Mouse (Mus musculus) megakaryocyte, embryonic 14.5 days (primary cell): ENCODE results near the gene Med18. TPM values are rescaled to one million over a fixed set of nuclear protein-coding genes. Genes with fewer than 3 reads are reported as not detected.
A peak's percentile ranks its signal among the peaks of the same experiment; 100 is the strongest.
"Not testable (repeated sequence)": the region's sequence is repeated elsewhere in the genome, so short reads cannot be mapped to it uniquely, and the experiment has no call there.

Source experiments
- H3K27me3 ChIP-seq: replicated peaks from 2 replicates; pipeline ENCODE3; 2012; ENCODE audit warnings: inconsistent platforms
- H3K36me3 ChIP-seq: replicated peaks from 2 replicates; pipeline ENCODE3; 2012; ENCODE audit warnings: low read length, inconsistent platforms, mixed read lengths
- H3K4me1 ChIP-seq: 2 replicates; pipeline ENCODE4 v1.6.1; 2012; ENCODE audit warnings: inconsistent platforms
- H3K4me3 ChIP-seq: replicated peaks from 2 replicates; pipeline ENCODE3; 2012; ENCODE audit warnings: moderate library complexity, mild to moderate bottlenecking, inconsistent platforms
- H3K9me3 ChIP-seq: 2 replicates; pipeline ENCODE4 v1.6.1; 2012; ENCODE audit warnings: inconsistent platforms
- FLI1 ChIP-seq: IDR thresholded peaks from 2 replicates; pipeline ENCODE4 v1.6.1; 2012; ENCODE audit warnings: low read length, inconsistent platforms, mixed read lengths
- GATA1 ChIP-seq: IDR thresholded peaks from 3 replicates; pipeline ENCODE4 v1.6.1; 2012; ENCODE audit warnings: mixed read lengths, low read length, inconsistent platforms, borderline replicate concordance
- polyA plus RNA-seq: library from polyadenylated mRNA; stranded (reverse); fragments of >175 nt; gene quantifications from 2 replicates; pipeline ENCODE4 v1.2.3, GENCODE M21; 2012; ENCODE audit warnings: low replicate concordance; ENCODE audit not compliant: insufficient read depth

Gene Med18
- polyA plus RNA-seq, 1 experiment: 2.3 TPM

DNA sequence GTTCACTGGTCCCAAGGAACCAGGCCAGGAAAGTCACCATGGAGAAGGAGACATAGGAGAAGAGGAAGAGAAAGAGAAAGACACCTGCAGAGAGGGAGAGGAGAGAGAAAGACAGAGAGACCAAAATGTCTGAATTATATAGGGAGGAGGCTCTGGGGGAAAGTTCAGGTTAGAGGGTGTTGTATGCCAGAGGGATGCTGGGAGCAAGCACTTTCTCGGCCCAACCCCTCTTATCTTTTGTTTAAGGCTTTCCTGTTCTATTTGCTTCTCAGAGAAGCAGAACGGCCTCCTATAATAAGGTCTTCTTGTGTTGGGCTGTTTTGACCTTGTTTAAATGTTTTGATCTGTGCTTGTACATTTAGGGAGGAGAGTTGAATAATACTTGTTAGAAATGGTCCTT lies 37.7 kb downstream of the Med18 start:
- Histone ChIP-seq H3K36me3 (no peaks in the 10 kb centered on the region), H3K27me3 (no peaks in the 10 kb centered on the region), H3K4me1 (peaks cover 43% of the 10 kb centered on the region), H3K9me3 (no peaks in the 10 kb centered on the region), H3K4me3 (no peak overlapping the region)
- TF ChIP-seq FLI1: no peak
- no peak for TF ChIP-seq GATA1

DNA sequence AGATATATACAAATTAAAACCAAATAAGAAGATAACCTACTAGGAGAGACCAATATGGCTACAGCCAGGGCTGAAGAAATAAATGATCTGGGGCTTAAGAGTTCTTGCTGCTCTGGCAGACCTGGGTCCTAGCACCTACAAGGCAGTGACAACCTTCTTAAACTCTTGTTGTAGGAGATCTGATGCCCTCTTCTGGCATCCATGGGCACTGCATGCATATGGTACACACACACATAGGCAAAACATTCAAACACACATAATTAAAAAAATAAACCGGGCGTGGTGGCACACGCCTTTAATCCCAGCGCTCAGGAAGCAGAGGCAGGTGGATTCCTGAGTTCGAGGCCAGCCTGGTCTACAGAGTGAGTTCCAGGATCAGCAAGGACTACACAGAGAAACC lies 39.0 kb downstream of the Med18 start:
- no peak for TF ChIP-seq GATA1
- TF ChIP-seq FLI1: no peak
- H3K4me3 ChIP-seq: no peak overlapping the region
- H3K9me3 ChIP-seq: no peaks in the 10 kb centered on the region
- peaks cover 50% of the 10 kb centered on the region for H3K4me1 ChIP-seq
- H3K27me3 ChIP-seq: no peaks in the 10 kb centered on the region
- H3K36me3 ChIP-seq: no peaks in the 10 kb centered on the region

DNA sequence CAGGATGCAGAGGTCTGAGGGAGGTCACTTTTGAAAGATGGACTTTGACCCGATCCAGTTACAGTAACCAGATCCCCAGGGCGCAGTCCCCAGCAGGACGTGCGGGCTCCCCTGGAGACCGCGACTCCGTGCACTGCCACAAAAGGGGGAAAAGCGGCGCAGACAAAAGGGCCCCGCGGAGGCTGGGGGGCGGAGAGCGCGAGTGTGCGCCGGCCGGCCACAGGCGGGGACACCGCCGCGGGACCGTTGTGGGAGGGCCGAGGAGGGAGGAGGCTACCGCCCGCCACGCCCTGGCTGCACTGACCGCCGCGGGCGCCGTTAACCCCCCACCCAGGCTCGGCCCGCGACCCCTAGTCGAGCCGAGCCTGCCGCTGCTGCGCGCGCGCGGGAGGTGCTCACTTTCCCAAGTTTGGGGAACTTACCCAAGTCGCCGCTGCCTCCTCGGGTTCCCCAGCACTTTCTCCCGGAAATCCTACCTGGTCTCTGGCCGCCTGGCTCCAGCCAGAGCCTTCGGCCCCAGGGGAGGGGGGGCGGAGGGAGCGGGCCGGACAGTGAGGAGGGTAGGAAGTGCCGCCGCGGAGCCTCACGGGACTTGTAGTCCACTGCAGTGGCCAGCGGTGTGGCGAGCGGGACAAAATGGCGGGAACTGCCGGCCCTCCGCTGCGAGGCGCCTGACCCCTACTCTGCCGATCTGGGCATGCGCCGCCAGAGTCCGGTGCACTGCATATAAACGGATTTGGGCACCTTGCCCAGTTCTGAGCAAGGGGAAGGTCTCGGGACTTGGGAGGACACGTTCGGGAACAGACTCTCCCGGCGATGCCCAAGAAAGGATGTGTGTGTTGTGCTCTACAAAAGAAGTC lies 41.6 kb downstream of the Med18 start, which contains the start of gene Phactr4:
Gene Phactr4 (minus strand): TSS at position 567 of the 860 bp plus-strand sequence.
- TF ChIP-seq GATA1: no peak
- TF ChIP-seq FLI1: peak; percentile 34; the same call in 1 of the 2 replicates
- peaks cover 49% of the 10 kb centered on the region for H3K4me1 ChIP-seq
- peaks cover 4% of the 10 kb centered on the region for H3K36me3 ChIP-seq
- H3K9me3 ChIP-seq: no peaks in the 10 kb centered on the region
- peak within 1 kb of the TSS; percentile 96 for H3K4me3 ChIP-seq
- no peaks in the 10 kb centered on the region for H3K27me3 ChIP-seq

DNA sequence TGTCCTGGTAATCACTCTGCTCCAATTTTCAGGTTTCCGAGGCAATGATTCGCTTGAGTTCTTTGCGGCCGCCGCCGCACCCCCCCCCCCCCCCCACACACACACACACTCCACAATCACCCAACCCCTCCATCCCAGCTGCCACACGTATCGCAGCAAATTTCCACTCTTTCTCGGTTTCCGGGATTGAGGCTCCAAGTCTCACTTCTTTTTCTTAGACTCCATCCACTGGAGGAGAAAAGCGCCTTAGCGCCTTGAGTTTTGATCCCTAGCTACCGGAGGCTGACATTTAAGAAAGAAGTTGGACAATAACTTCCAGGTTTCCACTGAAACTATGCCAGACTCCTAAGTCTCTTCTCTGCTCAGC lies 42.2 kb downstream of the Med18 start:
- Histone ChIP-seq H3K36me3 (peaks cover 4% of the 10 kb centered on the region), H3K4me3 (peak overlapping the region; percentile 96), H3K4me1 (peaks cover 50% of the 10 kb centered on the region), H3K27me3 (no peaks in the 10 kb centered on the region), H3K9me3 (no peaks in the 10 kb centered on the region)
- TF ChIP-seq GATA1 (no peak), FLI1 (no peak)

DNA sequence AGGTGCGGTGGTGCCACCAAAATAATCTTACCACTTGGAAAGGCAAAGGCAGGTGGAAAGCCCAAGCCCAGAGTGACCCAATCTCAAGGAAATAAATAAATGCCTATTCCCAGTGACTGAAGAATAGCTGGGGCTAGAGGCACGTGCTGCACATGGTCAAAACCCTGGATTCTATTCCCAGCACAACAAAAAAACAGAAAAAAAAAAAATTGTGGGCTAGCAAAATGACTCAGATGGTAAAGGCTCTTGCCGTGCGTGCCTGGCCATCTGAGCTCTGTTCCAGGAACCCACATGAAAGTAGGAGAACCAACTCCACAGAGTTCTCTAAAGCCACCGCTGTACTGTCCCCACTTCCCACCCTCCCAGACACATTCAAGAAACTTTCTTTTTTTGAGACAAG lies 43.2 kb downstream of the Med18 start:
- peak overlapping the region; percentile 96 for H3K4me3 ChIP-seq

DNA sequence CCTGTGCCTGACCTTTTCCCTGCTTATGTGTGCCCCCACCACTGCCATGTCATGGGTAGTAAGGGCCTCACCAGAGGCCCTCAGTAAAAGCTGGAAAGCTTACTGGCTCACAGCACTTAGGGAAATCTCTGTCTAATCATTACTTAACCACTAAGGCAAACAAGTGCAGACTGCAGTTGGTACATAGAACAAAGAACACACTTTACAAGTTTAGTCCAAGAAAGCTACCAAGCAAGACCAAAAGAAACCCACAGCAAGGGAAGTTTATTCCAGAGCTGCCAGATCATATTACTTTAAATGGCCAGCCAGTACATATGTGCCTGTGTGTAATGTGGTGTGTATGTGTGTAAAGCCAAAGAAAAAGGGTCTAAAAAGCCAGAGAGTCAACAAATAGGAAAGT lies 47.8 kb downstream of the Med18 start:
- TF ChIP-seq GATA1 (no peak), FLI1 (no peak)
- peaks cover 50% of the 10 kb centered on the region for H3K4me1 ChIP-seq
- no peaks in the 10 kb centered on the region for H3K27me3 ChIP-seq
- no peaks in the 10 kb centered on the region for H3K9me3 ChIP-seq
- H3K4me3 ChIP-seq: no peak overlapping the region
- peaks cover 18% of the 10 kb centered on the region for H3K36me3 ChIP-seq

More for the DNA sequence above, 43.2 kb downstream of the Med18 start:
- no peaks in the 10 kb centered on the region for H3K27me3 ChIP-seq
- peaks cover 49% of the 10 kb centered on the region for H3K4me1 ChIP-seq
- no peak for TF ChIP-seq FLI1
- no peak for TF ChIP-seq GATA1
- H3K9me3 ChIP-seq: no peaks in the 10 kb centered on the region
- H3K36me3 ChIP-seq: peaks cover 4% of the 10 kb centered on the region

DNA sequence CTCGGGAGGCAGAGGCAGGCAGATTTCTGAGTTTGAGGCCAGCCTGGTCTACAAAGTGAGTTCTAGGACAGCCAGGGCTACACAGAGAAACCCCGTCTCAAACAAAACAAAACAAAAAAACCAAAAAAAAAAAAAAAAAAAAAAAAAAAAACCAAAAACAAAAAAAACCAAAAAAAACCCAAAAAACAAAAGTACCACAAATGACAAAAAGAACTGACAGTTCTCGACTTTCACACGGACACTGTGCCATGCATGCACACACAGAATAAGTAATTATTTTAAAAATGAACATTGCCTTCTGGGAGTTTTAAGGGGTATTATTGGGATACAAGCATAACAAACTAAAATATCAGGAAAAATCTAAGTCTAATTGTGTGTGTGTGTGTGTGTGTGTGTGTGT lies 50.5 kb downstream of the Med18 start:
- H3K9me3 ChIP-seq, H3K27me3 ChIP-seq, H3K4me3 ChIP-seq: not testable (repeated sequence)
- H3K4me1 ChIP-seq: peaks cover 52% of the 10 kb centered on the region
- H3K36me3 ChIP-seq: peaks cover 19% of the 10 kb centered on the region

DNA sequence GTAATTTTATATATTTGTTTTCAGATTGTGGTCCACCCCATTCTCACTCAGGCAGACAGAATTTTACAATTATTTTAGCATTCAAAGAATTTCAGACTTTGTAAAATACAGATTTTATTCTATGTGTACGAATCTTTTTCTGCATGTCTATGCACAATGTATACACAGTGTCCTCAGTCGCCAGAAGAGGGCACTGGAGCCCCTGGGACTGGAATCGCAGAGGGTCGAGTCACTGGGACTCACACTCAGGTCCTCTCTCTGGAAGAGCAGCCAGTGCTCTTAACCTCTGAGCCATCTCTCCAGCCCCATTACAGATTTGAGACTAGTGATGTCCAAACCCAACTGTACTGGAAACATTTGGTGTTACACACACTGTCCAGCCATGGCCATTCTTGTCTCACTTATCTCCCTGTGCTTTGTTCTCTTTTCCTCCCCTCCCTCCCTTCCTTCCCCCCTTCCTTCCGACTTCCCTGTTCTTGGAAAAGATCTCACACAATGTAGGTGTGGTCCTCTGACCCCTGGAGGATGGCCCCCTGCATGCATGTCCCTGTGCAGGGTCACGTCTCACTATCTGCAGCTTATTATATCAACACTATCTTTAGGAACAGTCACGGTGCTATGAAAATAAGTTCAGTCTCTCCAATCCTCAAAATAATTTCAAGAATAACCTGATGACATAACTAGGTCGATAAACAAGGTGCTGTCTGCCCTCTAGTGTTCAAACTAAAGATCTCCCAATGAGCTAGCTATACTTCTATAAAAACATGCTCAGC lies 52.2 kb downstream of the Med18 start:
- Histone ChIP-seq H3K4me3 (peak overlapping the region; percentile 74), H3K36me3 (peaks cover 19% of the 10 kb centered on the region), H3K4me1 (peaks cover 49% of the 10 kb centered on the region), H3K9me3 (no peaks in the 10 kb centered on the region), H3K27me3 (no peaks in the 10 kb centered on the region)
- no peak for TF ChIP-seq GATA1
- TF ChIP-seq FLI1: no peak

DNA sequence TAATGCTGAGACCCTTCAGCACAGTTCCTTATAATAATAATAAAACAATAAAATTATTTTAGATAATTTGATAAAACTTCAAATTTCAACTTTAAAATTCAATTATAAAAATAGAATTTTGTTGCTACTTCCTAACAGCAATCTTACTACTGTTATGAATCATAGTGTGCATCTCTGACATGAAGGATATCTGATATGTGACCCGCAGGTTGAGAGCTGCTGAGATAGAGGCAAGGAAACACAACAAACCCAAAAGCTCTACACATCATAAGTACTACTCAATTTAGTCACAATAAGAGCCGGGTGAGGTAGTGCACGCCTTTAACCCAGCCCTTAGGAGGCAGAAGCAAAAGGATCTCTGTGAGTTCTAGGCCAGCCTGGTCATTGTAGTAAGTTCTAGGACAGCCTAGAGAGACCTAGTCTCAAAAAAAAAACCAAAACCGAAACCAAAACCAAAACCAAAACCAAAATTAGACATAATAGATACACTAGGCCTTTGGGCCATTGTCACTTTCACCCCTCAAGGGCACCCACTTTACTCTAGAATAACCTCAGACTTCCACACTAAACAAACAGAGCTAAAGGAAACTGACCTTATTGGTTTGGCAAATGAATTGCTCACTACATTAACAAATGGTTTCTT lies 54.0 kb downstream of the Med18 start:
- TF ChIP-seq GATA1: no peak
- no peak for TF ChIP-seq FLI1
- peaks cover 41% of the 10 kb centered on the region for H3K4me1 ChIP-seq
- no peak overlapping the region for H3K4me3 ChIP-seq
- H3K36me3 ChIP-seq: peaks cover 24% of the 10 kb centered on the region
- H3K9me3 ChIP-seq: no peaks in the 10 kb centered on the region
- no peaks in the 10 kb centered on the region for H3K27me3 ChIP-seq

Other genes starting within 250 kb of the Med18 start
- 7.9 and 9.0 TPM in 2 replicates for gene Gmeb1, start 202.3 kb downstream of the Med18 start, polyA plus RNA-seq
- gene Taf12, start 189.5 kb downstream of the Med18 start, polyA plus RNA-seq: 0.87 and 14.0 TPM in 2 replicates
- not detected in 2 replicates for gene Rab42, start 160.5 kb downstream of the Med18 start, polyA plus RNA-seq
- gene Trnau1ap, start 134.4 kb downstream of the Med18 start, polyA plus RNA-seq: 20.9 and 58.9 TPM in 2 replicates
- 1.2 and 16.4 TPM in 2 replicates for gene Rcc1, start 110.3 kb downstream of the Med18 start, polyA plus RNA-seq
- gene Phactr4, start 41.4 kb downstream of the Med18 start, polyA plus RNA-seq: 2.1 and 3.0 TPM in 2 replicates
- gene Sesn2, start 46.6 kb upstream of the Med18 start, polyA plus RNA-seq: 23.7 and 27.2 TPM in 2 replicates
- 55.6 and 352 TPM in 2 replicates for gene Atpif1, start 69.7 kb upstream of the Med18 start, polyA plus RNA-seq
- 96.7 and 198 TPM in 2 replicates for gene Dnajc8, start 71.6 kb upstream of the Med18 start, polyA plus RNA-seq
- 3.1 TPM in 1 of 2 replicates, not detected in the other for gene Ptafr, start 100.1 kb upstream of the Med18 start, polyA plus RNA-seq
- 2.0 and 2.9 TPM in 2 replicates for gene Eya3, start 175.1 kb upstream of the Med18 start, polyA plus RNA-seq